Mouse (Mus musculus): ENCODE data around the gene Serac1. TPM values are rescaled to one million over a fixed set of nuclear protein-coding genes. Genes with fewer than 3 reads are reported as not detected.
A peak's percentile ranks its signal among the peaks of the same experiment; 100 is the strongest.

Serac1 gene
- polyA plus RNA-seq, 1 experiment from 2014 or later: 12.9 TPM

DNA sequence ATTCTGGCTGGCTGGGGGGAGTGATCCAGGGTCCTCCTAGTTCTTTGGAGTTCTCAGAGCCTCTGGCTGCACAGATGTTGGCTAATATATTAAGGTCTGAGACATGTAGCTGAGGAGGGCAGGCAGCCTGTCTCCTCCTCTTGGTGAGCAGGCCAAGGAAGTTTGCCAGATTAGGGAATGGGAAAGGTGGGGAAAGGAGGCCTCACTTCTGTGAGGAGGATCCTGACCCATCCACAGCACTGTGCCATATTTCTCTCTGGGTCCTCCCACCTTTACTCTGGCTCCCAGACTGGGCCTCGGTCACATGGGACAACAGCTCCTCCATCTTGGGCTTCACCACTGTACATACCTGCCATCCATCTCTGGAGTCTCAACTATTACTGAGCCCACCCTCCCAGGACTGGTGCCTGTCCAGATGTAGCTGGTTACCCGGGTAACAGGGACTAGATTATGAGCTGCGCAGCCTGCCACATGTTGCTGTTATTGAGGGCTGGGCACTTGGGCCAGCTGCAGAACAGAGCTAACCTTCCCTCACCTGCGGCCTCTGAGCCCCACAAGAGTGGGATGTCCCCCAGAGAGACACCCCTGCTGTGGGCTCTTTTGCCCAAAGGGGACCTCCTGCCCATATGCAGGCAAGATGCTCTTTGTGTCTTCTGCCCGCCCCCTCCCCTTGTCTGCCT is 72.3 kb downstream of the Serac1 start:
- H3K27ac ChIP-seq (replicated peaks; ENCODE audit: low read depth, low read length): no peak overlapping the region
- H3K9me3 ChIP-seq (ENCODE audit: control insufficient read depth, low read length): no peaks in the 10 kb centered on the region
- H3K4me1 ChIP-seq (ENCODE audit: control insufficient read depth, insufficient read depth, low read length): 0 out of 2 replicates have a peak, but pooled peaks cover 6% of the 10 kb centered on the region
- no peak overlapping the region for H3K9ac ChIP-seq (replicated peaks; ENCODE audit: low read length)
- H3K4me2 ChIP-seq (ENCODE audit: low read length): no peak overlapping the region
- H3K36me3 ChIP-seq (ENCODE audit: control insufficient read depth, insufficient read depth, low read length): no peaks in the 10 kb centered on the region
- no peak overlapping the region for H3K4me3 ChIP-seq (replicated peaks; ENCODE audit: low read depth, low read length)
- no peak for ATAC-seq (ENCODE audit: low FRiP score, low TSS enrichment)
- no peaks in the 10 kb centered on the region for H3K27me3 ChIP-seq (ENCODE audit: control insufficient read depth, insufficient read depth, low read length)
- DNase-seq: no peak
- 89% methylated on average over 5 of the region's 5 CpGs for WGBS

DNA sequence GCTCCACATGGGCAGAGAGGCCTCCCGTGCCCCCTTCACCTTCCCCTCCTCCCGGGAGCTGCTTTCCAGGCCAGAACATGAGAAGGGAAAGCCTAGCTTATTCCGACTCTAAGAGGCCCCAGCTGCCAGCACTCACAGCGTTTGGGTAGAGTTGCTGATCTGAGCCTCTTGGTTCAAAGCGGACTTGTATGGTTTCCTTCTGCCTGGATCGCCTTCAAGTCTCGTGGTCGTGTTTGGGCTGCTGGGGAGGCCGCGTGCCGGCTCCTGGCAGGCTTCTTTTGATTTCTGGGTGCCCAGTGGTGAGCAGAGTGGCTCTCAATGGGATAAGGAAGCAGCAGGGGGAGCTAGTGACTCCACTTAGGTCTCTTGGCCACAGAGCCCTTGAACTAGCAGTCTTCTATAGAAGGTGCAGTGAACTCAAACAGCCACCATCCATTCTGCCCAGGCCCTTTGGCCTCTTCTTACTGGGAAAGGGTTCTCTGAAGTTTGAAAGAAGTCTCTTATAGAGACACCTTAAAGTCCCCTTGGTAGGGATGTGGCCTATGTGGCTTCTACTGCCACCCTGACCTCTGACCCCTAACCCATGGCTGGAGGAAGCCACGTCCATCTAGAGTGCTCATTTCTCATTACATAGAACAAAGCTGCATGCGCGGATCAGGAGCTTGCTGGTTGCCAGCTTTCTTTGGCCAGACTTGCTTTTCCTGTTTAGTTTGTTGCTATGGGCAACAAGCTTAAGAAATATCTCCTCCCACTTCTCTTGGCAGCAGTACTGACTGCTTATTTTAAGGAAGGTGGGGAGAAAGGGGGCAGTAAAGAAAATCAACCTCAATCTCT is 73.7 kb downstream of the Serac1 start:
- H3K27me3 ChIP-seq (ENCODE audit: control insufficient read depth, insufficient read depth, low read length): no peaks in the 10 kb centered on the region
- 27% methylated on average over 14 of the region's 14 CpGs for whole genome bisulfite sequencing
- DNase-seq (peak; percentile 63), ATAC-seq (ENCODE audit: low FRiP score, low TSS enrichment) (no peak)
- 0 out of 2 replicates have a peak, but pooled peaks cover 6% of the 10 kb centered on the region for H3K4me1 ChIP-seq (ENCODE audit: control insufficient read depth, insufficient read depth, low read length)
- no peak overlapping the region for H3K9ac ChIP-seq (replicated peaks; ENCODE audit: low read length)
- no peak overlapping the region for H3K27ac ChIP-seq (replicated peaks; ENCODE audit: low read depth, low read length)
- H3K36me3 ChIP-seq (ENCODE audit: control insufficient read depth, insufficient read depth, low read length): no peaks in the 10 kb centered on the region
- no peaks in the 10 kb centered on the region for H3K9me3 ChIP-seq (ENCODE audit: control insufficient read depth, low read length)
- H3K4me2 ChIP-seq (ENCODE audit: low read length): no peak overlapping the region
- H3K4me3 ChIP-seq (replicated peaks; ENCODE audit: low read depth, low read length): no peak overlapping the region

DNA sequence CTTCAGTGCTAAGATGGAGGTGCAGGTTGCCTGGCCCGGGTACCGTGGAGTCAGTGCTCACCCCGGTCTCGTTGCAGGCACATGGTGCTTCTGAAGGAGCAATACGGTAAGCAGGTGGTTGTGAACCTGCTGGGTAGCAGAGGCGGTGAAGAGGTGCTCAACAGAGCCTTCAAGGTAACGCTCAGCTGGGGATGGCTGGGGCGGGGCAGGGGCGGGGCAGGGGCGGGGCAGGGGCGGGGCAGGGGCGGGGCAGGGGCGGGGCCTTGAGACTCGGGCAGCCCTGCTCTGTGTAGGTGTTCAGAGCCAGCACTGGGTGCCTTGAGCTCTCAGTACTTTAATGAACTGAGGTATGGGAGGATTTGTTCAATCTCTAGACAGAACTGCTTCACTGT is 74.3 kb downstream of the Serac1 start:
- H3K9ac ChIP-seq (replicated peaks; ENCODE audit: low read length): no peak overlapping the region
- no peaks in the 10 kb centered on the region for H3K36me3 ChIP-seq (ENCODE audit: control insufficient read depth, insufficient read depth, low read length)
- H3K4me2 ChIP-seq (ENCODE audit: low read length): no peak overlapping the region
- H3K9me3 ChIP-seq (ENCODE audit: control insufficient read depth, low read length): no peaks in the 10 kb centered on the region
- H3K4me3 ChIP-seq (replicated peaks; ENCODE audit: low read depth, low read length): no peak overlapping the region
- H3K4me1 ChIP-seq (ENCODE audit: control insufficient read depth, insufficient read depth, low read length): 0 out of 2 replicates have a peak, but pooled peaks cover 6% of the 10 kb centered on the region
- DNase-seq (no peak), ATAC-seq (ENCODE audit: low FRiP score, low TSS enrichment) (no peak)
- H3K27me3 ChIP-seq (ENCODE audit: control insufficient read depth, insufficient read depth, low read length): no peaks in the 10 kb centered on the region
- H3K27ac ChIP-seq (replicated peaks; ENCODE audit: low read depth, low read length): no peak overlapping the region
- WGBS: 17% methylated on average over 13 of the region's 14 CpGs

DNA sequence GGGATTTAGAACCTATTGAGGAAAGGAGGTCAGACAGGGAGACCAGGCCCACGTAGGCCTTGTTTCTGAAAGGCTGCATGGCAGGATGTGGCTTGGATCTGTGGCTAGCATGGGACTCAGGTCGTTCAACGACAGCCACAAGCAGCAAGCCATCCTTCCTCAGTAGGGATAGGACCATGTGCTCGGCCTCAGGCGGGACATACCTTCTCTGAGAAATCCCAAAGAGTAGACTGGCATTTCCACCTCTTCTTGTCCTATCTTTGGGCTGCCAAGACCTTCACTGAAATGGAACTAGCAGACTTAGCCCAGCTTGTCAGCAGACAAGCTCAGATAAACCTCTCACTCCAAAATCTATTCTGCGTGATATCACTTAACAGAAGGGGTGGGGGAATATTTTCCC is 75.9 kb downstream of the Serac1 start:
- Histone ChIP-seq H3K9me3 (ENCODE audit: control insufficient read depth, low read length) (no peaks in the 10 kb centered on the region), H3K4me3 (replicated peaks; ENCODE audit: low read depth, low read length) (no peak overlapping the region), H3K9ac (replicated peaks; ENCODE audit: low read length) (no peak overlapping the region), H3K4me1 (ENCODE audit: control insufficient read depth, insufficient read depth, low read length) (0 out of 2 replicates have a peak, but pooled peaks cover 6% of the 10 kb centered on the region), H3K4me2 (ENCODE audit: low read length) (no peak overlapping the region), H3K36me3 (ENCODE audit: control insufficient read depth, insufficient read depth, low read length) (no peaks in the 10 kb centered on the region), H3K27me3 (ENCODE audit: control insufficient read depth, insufficient read depth, low read length) (no peaks in the 10 kb centered on the region), H3K27ac (replicated peaks; ENCODE audit: low read depth, low read length) (no peak overlapping the region)
- WGBS: 96% methylated on average over 6 of the region's 6 CpGs
- DNase-seq (no peak), ATAC-seq (ENCODE audit: low FRiP score, low TSS enrichment) (no peak)

DNA sequence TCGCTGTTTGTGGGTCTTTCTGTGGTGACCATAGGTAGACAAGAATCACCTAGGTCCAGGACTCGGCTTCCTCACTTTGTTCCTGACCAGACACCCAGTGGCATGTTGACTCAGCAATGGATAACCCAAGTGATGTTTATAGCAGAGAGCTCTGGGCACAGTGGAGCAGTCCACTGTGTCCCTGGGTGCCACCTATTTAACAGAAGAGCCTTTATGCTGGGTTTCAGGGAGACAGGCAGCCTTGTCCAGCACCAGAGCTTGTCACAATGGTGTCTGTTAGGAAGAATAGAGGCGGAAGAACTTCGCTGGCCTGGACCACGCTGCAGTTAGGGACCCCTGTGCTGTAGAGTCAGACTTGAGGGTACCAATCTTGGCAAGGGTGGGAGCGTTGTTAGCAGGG is 77.0 kb downstream of the Serac1 start:
- H3K9ac ChIP-seq (replicated peaks; ENCODE audit: low read length): no peak overlapping the region
- H3K36me3 ChIP-seq (ENCODE audit: control insufficient read depth, insufficient read depth, low read length): no peaks in the 10 kb centered on the region
- no peaks in the 10 kb centered on the region for H3K27me3 ChIP-seq (ENCODE audit: control insufficient read depth, insufficient read depth, low read length)
- no peaks in the 10 kb centered on the region for H3K9me3 ChIP-seq (ENCODE audit: control insufficient read depth, low read length)
- 89% methylated on average over 6 of the region's 6 CpGs for whole genome bisulfite sequencing
- no peak overlapping the region for H3K27ac ChIP-seq (replicated peaks; ENCODE audit: low read depth, low read length)
- H3K4me3 ChIP-seq (replicated peaks; ENCODE audit: low read depth, low read length): no peak overlapping the region
- DNase-seq (no peak), ATAC-seq (ENCODE audit: low FRiP score, low TSS enrichment) (no peak)
- no peak overlapping the region for H3K4me2 ChIP-seq (ENCODE audit: low read length)
- H3K4me1 ChIP-seq (ENCODE audit: control insufficient read depth, insufficient read depth, low read length): 0 out of 2 replicates have a peak, but pooled peaks cover 6% of the 10 kb centered on the region

DNA sequence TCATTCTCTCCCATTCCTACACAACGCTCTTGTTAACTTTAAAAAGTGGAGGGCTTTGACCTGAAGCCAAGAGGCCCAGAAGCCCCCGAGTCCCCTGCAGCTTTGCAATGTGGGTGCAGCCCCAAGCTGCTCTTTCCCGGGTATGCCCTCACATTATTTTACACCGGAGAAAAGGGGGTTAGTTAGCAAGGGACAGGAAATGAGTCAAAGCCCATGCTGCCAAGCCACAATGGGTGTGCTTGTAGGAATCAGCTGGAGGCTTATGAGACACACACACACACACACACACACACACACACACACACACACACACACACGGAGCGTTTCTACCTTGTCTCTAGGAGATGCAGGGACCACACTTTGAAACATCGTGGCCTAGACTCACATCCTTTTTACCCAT is 77.7 kb downstream of the Serac1 start:
- WGBS: 87% methylated on average over 7 of the region's 7 CpGs
- Histone ChIP-seq H3K9me3 (ENCODE audit: control insufficient read depth, low read length) (no peaks in the 10 kb centered on the region), H3K4me1 (ENCODE audit: control insufficient read depth, insufficient read depth, low read length) (0 out of 2 replicates have a peak, but pooled peaks cover 6% of the 10 kb centered on the region), H3K4me2 (ENCODE audit: low read length) (no peak overlapping the region), H3K27me3 (ENCODE audit: control insufficient read depth, insufficient read depth, low read length) (no peaks in the 10 kb centered on the region), H3K27ac (replicated peaks; ENCODE audit: low read depth, low read length) (no peak overlapping the region), H3K36me3 (ENCODE audit: control insufficient read depth, insufficient read depth, low read length) (no peaks in the 10 kb centered on the region), H3K9ac (replicated peaks; ENCODE audit: low read length) (no peak overlapping the region), H3K4me3 (replicated peaks; ENCODE audit: low read depth, low read length) (no peak overlapping the region)
- no peak for DNase-seq
- no peak for ATAC-seq (ENCODE audit: low FRiP score, low TSS enrichment)

DNA sequence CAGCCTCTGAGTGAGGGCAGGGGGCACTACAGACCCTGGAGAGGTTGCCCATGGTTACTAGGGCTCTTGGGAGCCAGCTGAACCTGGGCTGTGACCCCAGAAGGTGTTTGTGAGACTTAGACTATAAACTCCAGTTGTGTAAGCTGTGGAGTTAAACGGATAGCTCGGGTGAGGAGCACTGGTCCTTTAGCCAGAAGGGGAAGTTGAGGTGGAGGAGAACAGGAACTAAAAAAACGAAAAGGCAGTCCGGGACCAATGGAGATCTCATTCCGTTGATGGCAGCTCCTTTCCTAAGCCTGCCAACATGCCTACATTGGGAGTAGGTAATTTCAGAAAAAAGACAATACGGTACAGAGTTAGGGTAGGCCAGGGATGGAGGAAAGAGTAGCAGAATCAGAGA is 78.2 kb downstream of the Serac1 start:
- H3K36me3 ChIP-seq (ENCODE audit: control insufficient read depth, insufficient read depth, low read length): no peaks in the 10 kb centered on the region
- no peaks in the 10 kb centered on the region for H3K9me3 ChIP-seq (ENCODE audit: control insufficient read depth, low read length)
- no peak for DNase-seq
- no peak overlapping the region for H3K9ac ChIP-seq (replicated peaks; ENCODE audit: low read length)
- no peak for ATAC-seq (ENCODE audit: low FRiP score, low TSS enrichment)
- no peak overlapping the region for H3K4me2 ChIP-seq (ENCODE audit: low read length)
- H3K4me1 ChIP-seq (ENCODE audit: control insufficient read depth, insufficient read depth, low read length): 0 out of 2 replicates have a peak, but pooled peaks cover 5% of the 10 kb centered on the region
- no peak overlapping the region for H3K27ac ChIP-seq (replicated peaks; ENCODE audit: low read depth, low read length)
- WGBS: 85% methylated on average over 6 of the region's 6 CpGs
- H3K27me3 ChIP-seq (ENCODE audit: control insufficient read depth, insufficient read depth, low read length): no peaks in the 10 kb centered on the region
- no peak overlapping the region for H3K4me3 ChIP-seq (replicated peaks; ENCODE audit: low read depth, low read length)

DNA sequence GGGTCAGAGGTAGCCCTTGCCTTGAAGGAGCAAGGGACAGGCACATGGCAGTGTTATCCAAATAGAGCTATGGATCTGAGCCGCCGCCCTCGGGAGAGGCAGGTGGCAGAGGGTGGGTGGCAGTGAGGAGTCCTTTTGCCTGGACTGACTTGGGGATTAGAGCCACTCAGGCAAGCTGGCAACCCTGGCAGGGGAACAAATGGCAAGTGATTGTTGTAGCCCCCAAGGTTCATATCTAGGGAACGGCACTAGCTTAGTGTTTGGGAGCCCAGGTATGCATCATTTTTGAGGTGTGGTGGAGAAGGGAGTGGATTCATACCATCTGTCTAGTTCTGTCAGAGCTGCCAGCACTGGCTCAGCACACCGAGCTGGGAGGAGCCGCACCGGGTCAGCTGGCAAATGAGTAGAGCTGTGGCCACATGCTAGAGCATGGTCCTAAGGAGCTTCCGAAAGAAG is 78.6 kb downstream of the Serac1 start:
- H3K27me3 ChIP-seq (ENCODE audit: control insufficient read depth, insufficient read depth, low read length): no peaks in the 10 kb centered on the region
- no peak overlapping the region for H3K4me2 ChIP-seq (ENCODE audit: low read length)
- DNase-seq (no peak), ATAC-seq (ENCODE audit: low FRiP score, low TSS enrichment) (no peak)
- no peaks in the 10 kb centered on the region for H3K9me3 ChIP-seq (ENCODE audit: control insufficient read depth, low read length)
- no peak overlapping the region for H3K9ac ChIP-seq (replicated peaks; ENCODE audit: low read length)
- no peak overlapping the region for H3K4me3 ChIP-seq (replicated peaks; ENCODE audit: low read depth, low read length)
- H3K4me1 ChIP-seq (ENCODE audit: control insufficient read depth, insufficient read depth, low read length): 0 out of 2 replicates have a peak, but pooled peaks cover 3% of the 10 kb centered on the region
- no peaks in the 10 kb centered on the region for H3K36me3 ChIP-seq (ENCODE audit: control insufficient read depth, insufficient read depth, low read length)
- WGBS: 87% methylated on average over 8 of the region's 8 CpGs
- H3K27ac ChIP-seq (replicated peaks; ENCODE audit: low read depth, low read length): no peak overlapping the region
